ENCODE assay signal across 8 mouse cellular contexts in genomic region chr9:121331438-121331837, GRCm38 (mm10). TPM values are rescaled to one million over a fixed set of nuclear protein-coding genes. Genes with fewer than 3 reads are reported as not detected.
DNase-seq lines count a peak whose midpoint lies in the region; ATAC-seq and TF ChIP-seq lines count a peak whose summit lies in the region.

No protein-coding gene starts in this region.

- WGBS in forebrain, postnatal 0 days: 22% methylated on average over 5 of the region's 5 CpGs
- WGBS in limb, embryonic 13.5 days: 28% methylated on average over 5 of the region's 5 CpGs
- 18% methylated on average over 5 of the region's 5 CpGs for WGBS in neural tube, embryonic 15.5 days

- no peaks in the 10 kb centered on the region for H3K9me3 ChIP-seq in forebrain, postnatal 0 days (ENCODE audit: low read length)
- no peaks in the 10 kb centered on the region for H3K9me3 ChIP-seq in limb, embryonic 13.5 days
- no peaks in the 10 kb centered on the region for H3K9me3 ChIP-seq in neural tube, embryonic 15.5 days (replicated peaks)

- DNase-seq in left cerebral cortex, adult 2 months (ENCODE audit: extremely low spot score in 1 of 2, low spot score in 2 of 2): no peak
- DNase-seq in left cerebral cortex, postnatal 36 days (ENCODE audit: low spot score in 2 of 2): no peak
- no peak for DNase-seq in forebrain, postnatal 0 days
- DNase-seq in adrenal gland, adult 2 months: no peak
- no peak for DNase-seq in frontal cortex, postnatal 25 days (ENCODE audit: low spot score in 2 of 2)
- no peak for DNase-seq in right cerebral cortex, adult 18-20 months

- H3K36me3 ChIP-seq in forebrain, postnatal 0 days (ENCODE audit: insufficient read depth): no peaks in the 10 kb centered on the region
- peaks cover 6% of the 10 kb centered on the region for H3K36me3 ChIP-seq in limb, embryonic 13.5 days
- peaks cover 3% of the 10 kb centered on the region; the same call in 1 of the 2 replicates for H3K36me3 ChIP-seq in neural tube, embryonic 15.5 days

- H3K4me1 ChIP-seq in forebrain, postnatal 0 days (ENCODE audit: insufficient read depth): peaks cover 28% of the 10 kb centered on the region
- H3K4me1 ChIP-seq in limb, embryonic 13.5 days: peaks cover 57% of the 10 kb centered on the region
- peaks cover 59% of the 10 kb centered on the region for H3K4me1 ChIP-seq in neural tube, embryonic 15.5 days

- ATAC-seq in forebrain, postnatal 0 days: no peak
- ATAC-seq in limb, embryonic 13.5 days (ENCODE audit: low FRiP score, low read depth): no peak
- no peak for ATAC-seq in neural tube, embryonic 15.5 days (ENCODE audit: low FRiP score)

- no peak overlapping the region for H3K4me3 ChIP-seq in left cerebral cortex, adult 2 months
- no peak overlapping the region for H3K4me3 ChIP-seq in forebrain, postnatal 0 days (ENCODE audit: low read depth, low read length)
- no peak overlapping the region for H3K4me3 ChIP-seq in limb, embryonic 13.5 days
- H3K4me3 ChIP-seq in neural tube, embryonic 15.5 days (replicated peaks): no peak overlapping the region

- H3K27me3 ChIP-seq in forebrain, postnatal 0 days (ENCODE audit: insufficient read depth, low read length): no peaks in the 10 kb centered on the region
- no peaks in the 10 kb centered on the region for H3K27me3 ChIP-seq in limb, embryonic 13.5 days
- H3K27me3 ChIP-seq in neural tube, embryonic 15.5 days (replicated peaks): no peaks in the 10 kb centered on the region

- no peak overlapping the region for H3K9ac ChIP-seq in forebrain, postnatal 0 days
- no peak overlapping the region for H3K9ac ChIP-seq in limb, embryonic 13.5 days
- 0 out of 2 replicates have a peak overlapping the region, but pooled peaks have one; percentile 7 for H3K9ac ChIP-seq in neural tube, embryonic 15.5 days (replicated peaks)

- H3K27ac ChIP-seq in left cerebral cortex, adult 2 months: peak overlapping the region; percentile 61; the same call in 1 of the 2 replicates
- H3K27ac ChIP-seq in forebrain, postnatal 0 days (ENCODE audit: low read depth, low read length): peak overlapping the region; percentile 78
- H3K27ac ChIP-seq in limb, embryonic 13.5 days: peak overlapping the region; percentile 89
- H3K27ac ChIP-seq in neural tube, embryonic 15.5 days (replicated peaks): peak overlapping the region; percentile 78

- TF ChIP-seq CTCF in left cerebral cortex, adult 2 months (IDR thresholded peaks at IDR 0.05): no peak
- TF ChIP-seq CTCF in forebrain, postnatal 0 days (IDR thresholded peaks at IDR 0.05; ENCODE audit: low read depth): no peak

- intact Hi-C loops in left cerebral cortex, adult 2 months (cut with DNase I): loop anchor here (2.0 kb wide), 1 partner anchor 15 kb away; no protein-coding TSS in a partner anchor
- intact Hi-C loops in left cerebral cortex, postnatal 36 days (cut with DNase I): no loop called here

- H3K4me2 ChIP-seq in forebrain, postnatal 0 days (ENCODE audit: low read depth): no peak overlapping the region
- H3K4me2 ChIP-seq in limb, embryonic 13.5 days (replicated peaks): no peak overlapping the region
- no peak overlapping the region for H3K4me2 ChIP-seq in neural tube, embryonic 15.5 days

RNA-seq across cellular contexts. Expression of gene Trak1, which starts 34.1 kb away (rescaled TPM):
- total RNA-seq in left cerebral cortex, adult 2 months (2021): 100 to 1,000 TPM; 247 to 298 TPM
- 100 to 1,000 TPM; 229 to 269 TPM for total RNA-seq in left cerebral cortex, postnatal 36 days (2021)
- total RNA-seq in forebrain, postnatal 0 days (2014; rRNA removed): 115 and 116 TPM in 2 replicates
- polyA plus RNA-seq in forebrain, postnatal 0 days (2015; fragmentation: Nextera tagmentation; extraction: Ambion mirVana): 46.2 and 61.8 TPM in 2 replicates
- 17.0 and 17.7 TPM in 2 replicates for polyA plus RNA-seq in limb, embryonic 13.5 days (2015; fragmentation: Nextera tagmentation; extraction: Ambion mirVana)
- 50.9 and 52.9 TPM in 2 replicates for polyA plus RNA-seq in neural tube, embryonic 15.5 days (2015; fragmentation: Nextera tagmentation; extraction: Ambion mirVana)
- total RNA-seq in adrenal gland, adult 2 months (2021): 10 to 100 TPM; 67.8 to 83.7 TPM
- 52.2 and 52.3 TPM in 2 replicates for polyA plus RNA-seq in adrenal gland, adult 2 months (2012; rRNA removed)

RNA-seq across cellular contexts. Expression of gene Ulk4, which starts 54.4 kb away (rescaled TPM):
- total RNA-seq in left cerebral cortex, adult 2 months (2021): 1 to 10 TPM; 9.2 to 9.9 TPM
- 10 to 100 TPM in 1 of 2 experiments, 1 to 10 TPM in 1; 6.3 to 11.4 TPM for total RNA-seq in left cerebral cortex, postnatal 36 days (2021)
- 5.5 and 13.3 TPM in 2 replicates for total RNA-seq in forebrain, postnatal 0 days (2014; rRNA removed)
- 104 and 105 TPM in 2 replicates for polyA plus RNA-seq in forebrain, postnatal 0 days (2015; fragmentation: Nextera tagmentation; extraction: Ambion mirVana)
- 167 and 187 TPM in 2 replicates for polyA plus RNA-seq in limb, embryonic 13.5 days (2015; fragmentation: Nextera tagmentation; extraction: Ambion mirVana)
- 62.5 and 71.2 TPM in 2 replicates for polyA plus RNA-seq in neural tube, embryonic 15.5 days (2015; fragmentation: Nextera tagmentation; extraction: Ambion mirVana)
- 1 to 10 TPM; 1.5 to 2.0 TPM for total RNA-seq in adrenal gland, adult 2 months (2021)
- polyA plus RNA-seq in adrenal gland, adult 2 months (2012; rRNA removed): 2.3 and 6.0 TPM in 2 replicates
